Mouse (Mus musculus) liver, embryonic 13.5 days (tissue): ENCODE measurements around the gene Mapk9. TPM values are rescaled to one million over a fixed set of nuclear protein-coding genes. Genes with fewer than 3 reads are reported as not detected.
A peak's percentile ranks its signal among the peaks of the same experiment; 100 is the strongest.

ENCODE experiments used
- ATAC-seq: fragments of 200-750 bp; cut with Nextera tagmentation; 2 replicates; pipeline ENCODE4 v1.8.0; 2017; ENCODE audit warnings: low read depth, mild to moderate bottlenecking, moderate number of reproducible peaks, moderate library complexity
- DNase-seq: peaks from one replicate; pipeline ENCODE4 v3.0.0; 2022
- H3K27ac ChIP-seq: fragments of 300-500 bp; sonication (generic); 2 replicates; pipeline ENCODE4 v1.5.1; 2015; ENCODE audit warnings: moderate library complexity, mild to moderate bottlenecking, inconsistent platforms
- H3K27me3 ChIP-seq: fragments of 300-500 bp; sonication (generic); 2 replicates; pipeline ENCODE4 v1.6.1; 2015; ENCODE audit warnings: mild to moderate bottlenecking, inconsistent platforms
- H3K36me3 ChIP-seq: fragments of 300-500 bp; sonication (generic); 2 replicates; pipeline ENCODE4 v1.6.1; 2015; ENCODE audit warnings: mild to moderate bottlenecking, inconsistent platforms
- H3K4me1 ChIP-seq: fragments of 300-500 bp; sonication (generic); replicated peaks from 2 replicates; pipeline ENCODE4 v1.6.1; 2015; ENCODE audit warnings: inconsistent platforms
- H3K4me2 ChIP-seq: fragments of 300-500 bp; sonication (generic); 2 replicates; pipeline ENCODE4 v1.6.1; 2015; ENCODE audit warnings: inconsistent platforms, mild to moderate bottlenecking, moderate library complexity
- H3K4me3 ChIP-seq: fragments of 300-500 bp; sonication (generic); replicated peaks from 2 replicates; pipeline ENCODE4 v1.5.1; 2015; ENCODE audit warnings: mild to moderate bottlenecking, inconsistent platforms
- H3K9ac ChIP-seq: fragments of 300-500 bp; sonication (generic); 2 replicates; pipeline ENCODE4 v1.6.1; 2015; ENCODE audit warnings: mild to moderate bottlenecking, inconsistent platforms
- H3K9me3 ChIP-seq: fragments of 300-500 bp; sonication (generic); replicated peaks from 2 replicates; pipeline ENCODE4 v1.6.1; 2016; ENCODE audit warnings: inconsistent platforms
- WGBS: fragments of 180-500 bp; shearing (Covaris S2); methylation state at CpG from one replicate; pipeline ENCODE4 v1.1.7; 2015; ENCODE audit not compliant: insufficient replicate concordance; 5-methylcytosine and 5-hydroxymethylcytosine counted together
- polyA plus RNA-seq: library from polyadenylated mRNA; unstranded; fragments of >200 nt; fragmentation: Nextera tagmentation; extraction: Ambion mirVana; gene quantifications from 2 replicates; pipeline ENCODE4 v1.2.1, GENCODE M21; 2015

Gene Mapk9
- polyA plus RNA-seq, 1 experiment from 2014 or later = 21.6 TPM

GRCm38 (mm10) chr11:49840666-49841065 lies 5.9 kb upstream of the Mapk9 start:
- H3K9ac ChIP-seq = no peak overlapping the region
- no peak for ATAC-seq
- H3K4me3 ChIP-seq = no peak overlapping the region
- no peaks in the 10 kb centered on the region for H3K9me3 ChIP-seq
- 76% methylated on average over 1 of the region's 1 CpGs for WGBS
- no peak overlapping the region for H3K4me2 ChIP-seq
- no peaks in the 10 kb centered on the region for H3K27me3 ChIP-seq
- no peak for DNase-seq
- H3K27ac ChIP-seq = no peak overlapping the region
- H3K4me1 ChIP-seq = peaks cover 34% of the 10 kb centered on the region
- no peaks in the 10 kb centered on the region for H3K36me3 ChIP-seq

GRCm38 (mm10) chr11:49841886-49842285 lies 4.7 kb upstream of the Mapk9 start:
- peaks cover 41% of the 10 kb centered on the region for H3K4me1 ChIP-seq
- DNase-seq (no peak), ATAC-seq (no peak)
- no peak overlapping the region for H3K9ac ChIP-seq
- H3K9me3 ChIP-seq = no peaks in the 10 kb centered on the region
- H3K4me2 ChIP-seq = no peak overlapping the region
- H3K27me3 ChIP-seq = no peaks in the 10 kb centered on the region
- no peak overlapping the region for H3K4me3 ChIP-seq
- no peaks in the 10 kb centered on the region for H3K36me3 ChIP-seq
- no peak overlapping the region for H3K27ac ChIP-seq
- WGBS = 56% methylated on average over 1 of the region's 1 CpGs

- Histone ChIP-seq H3K27me3 (no peaks in the 10 kb centered on the region), H3K9ac (no peak overlapping the region), H3K36me3 (no peaks in the 10 kb centered on the region), H3K4me3 (no peak overlapping the region), H3K27ac (no peak overlapping the region), H3K4me1 (peaks cover 49% of the 10 kb centered on the region), H3K9me3 (no peaks in the 10 kb centered on the region), H3K4me2 (no peak overlapping the region)
- no peak for DNase-seq
- no peak for ATAC-seq
- 19% methylated on average over 3 of the region's 3 CpGs for WGBS
These were observed 3.8 kb upstream of the Mapk9 start for GRCm38 (mm10) chr11:49842718-49843117.

GRCm38 (mm10) chr11:49844311-49844710 lies 2.2 kb upstream of the Mapk9 start:
- no peak for ATAC-seq
- Histone ChIP-seq H3K27ac (no peak overlapping the region), H3K36me3 (no peaks in the 10 kb centered on the region), H3K4me2 (no peak overlapping the region), H3K4me3 (no peak overlapping the region), H3K9ac (no peak overlapping the region), H3K4me1 (peaks cover 60% of the 10 kb centered on the region), H3K27me3 (no peaks in the 10 kb centered on the region), H3K9me3 (no peaks in the 10 kb centered on the region)
- WGBS = 75% methylated on average over 10 of the region's 10 CpGs
- no peak for DNase-seq

GRCm38 (mm10) chr11:49844969-49845368 lies 1.6 kb upstream of the Mapk9 start:
- DNase-seq = peak; percentile 57
- no peak overlapping the region for H3K4me3 ChIP-seq
- H3K27ac ChIP-seq = no peak overlapping the region
- no peak overlapping the region for H3K4me2 ChIP-seq
- ATAC-seq = no peak
- WGBS = 30% methylated on average over 3 of the region's 3 CpGs
- H3K36me3 ChIP-seq = peaks cover 3% of the 10 kb centered on the region
- H3K4me1 ChIP-seq = peaks cover 60% of the 10 kb centered on the region
- H3K9ac ChIP-seq = no peak overlapping the region
- H3K9me3 ChIP-seq = no peaks in the 10 kb centered on the region
- H3K27me3 ChIP-seq = no peaks in the 10 kb centered on the region

- ATAC-seq = no peak
- Histone ChIP-seq H3K4me2 (peak overlapping the region; percentile 96), H3K9me3 (no peaks in the 10 kb centered on the region), H3K27me3 (no peaks in the 10 kb centered on the region), H3K4me1 (peaks cover 54% of the 10 kb centered on the region), H3K4me3 (peak overlapping the region; percentile 91), H3K9ac (peak overlapping the region; percentile 72), H3K27ac (peak overlapping the region; percentile 91; the same call in 1 of the 2 replicates), H3K36me3 (peaks cover 13% of the 10 kb centered on the region)
- no peak for DNase-seq
- 27% methylated on average over 11 of the region's 11 CpGs for WGBS
These were observed 593 bp upstream of the Mapk9 start for GRCm38 (mm10) chr11:49845958-49846357.

- ATAC-seq = no peak
- H3K4me2 ChIP-seq = peak overlapping the region; percentile 96
- 4% methylated on average over 29 of the region's 29 CpGs for WGBS
- peak; percentile 20 for DNase-seq
- peak overlapping the region; percentile 95 for H3K9ac ChIP-seq
- no peaks in the 10 kb centered on the region for H3K27me3 ChIP-seq
- peaks cover 15% of the 10 kb centered on the region for H3K36me3 ChIP-seq
- H3K27ac ChIP-seq = peak overlapping the region; percentile 91
- peak overlapping the region; percentile 91 for H3K4me3 ChIP-seq
- no peaks in the 10 kb centered on the region for H3K9me3 ChIP-seq
- H3K4me1 ChIP-seq = peaks cover 42% of the 10 kb centered on the region
These were observed 690 bp downstream of the Mapk9 start for GRCm38 (mm10) chr11:49847071-49847810.

GRCm38 (mm10) chr11:49847811-49848078 lies 1.2 kb downstream of the Mapk9 start:
- DNase-seq = no peak
- peak overlapping the region; percentile 96 for H3K4me2 ChIP-seq
- H3K4me1 ChIP-seq = peaks cover 42% of the 10 kb centered on the region
- peak overlapping the region; percentile 91 for H3K27ac ChIP-seq
- ATAC-seq = no peak
- peak overlapping the region; percentile 95 for H3K9ac ChIP-seq
- H3K27me3 ChIP-seq = no peaks in the 10 kb centered on the region
- peaks cover 15% of the 10 kb centered on the region for H3K36me3 ChIP-seq
- 21% methylated on average over 2 of the region's 2 CpGs for WGBS
- H3K4me3 ChIP-seq = peak overlapping the region; percentile 91
- H3K9me3 ChIP-seq = no peaks in the 10 kb centered on the region

GRCm38 (mm10) chr11:49848080-49848815 lies 1.7 kb downstream of the Mapk9 start:
- Histone ChIP-seq H3K27ac (peak overlapping the region; percentile 91), H3K9me3 (no peaks in the 10 kb centered on the region), H3K4me1 (peaks cover 39% of the 10 kb centered on the region), H3K9ac (peak overlapping the region; percentile 95), H3K36me3 (peaks cover 15% of the 10 kb centered on the region), H3K27me3 (no peaks in the 10 kb centered on the region), H3K4me2 (peak overlapping the region; percentile 96), H3K4me3 (peak overlapping the region; percentile 91)
- ATAC-seq (no peak), DNase-seq (no peak)
- 36% methylated on average over 4 of the region's 4 CpGs for WGBS

- ATAC-seq = no peak
- no peak overlapping the region for H3K9ac ChIP-seq
- no peak overlapping the region for H3K4me2 ChIP-seq
- no peaks in the 10 kb centered on the region for H3K27me3 ChIP-seq
- peaks cover 41% of the 10 kb centered on the region for H3K4me1 ChIP-seq
- H3K4me3 ChIP-seq = no peak overlapping the region
- peaks cover 27% of the 10 kb centered on the region for H3K36me3 ChIP-seq
- no peaks in the 10 kb centered on the region for H3K9me3 ChIP-seq
- 84% methylated on average over 7 of the region's 7 CpGs for WGBS
- no peak overlapping the region for H3K27ac ChIP-seq
- no peak for DNase-seq
These were observed 3.8 kb downstream of the Mapk9 start for GRCm38 (mm10) chr11:49850331-49850730.

- Histone ChIP-seq H3K9ac (no peak overlapping the region), H3K4me2 (no peak overlapping the region), H3K4me1 (peaks cover 40% of the 10 kb centered on the region), H3K36me3 (peaks cover 26% of the 10 kb centered on the region), H3K27me3 (no peaks in the 10 kb centered on the region), H3K27ac (no peak overlapping the region), H3K9me3 (no peaks in the 10 kb centered on the region), H3K4me3 (no peak overlapping the region)
- 72% methylated on average over 5 of the region's 5 CpGs for WGBS
- DNase-seq (no peak), ATAC-seq (no peak)
These were observed 8.6 kb downstream of the Mapk9 start for GRCm38 (mm10) chr11:49855144-49855543.

- Histone ChIP-seq H3K27me3 (no peaks in the 10 kb centered on the region), H3K9ac (no peak overlapping the region), H3K9me3 (no peaks in the 10 kb centered on the region), H3K36me3 (peaks cover 20% of the 10 kb centered on the region), H3K4me1 (peaks cover 66% of the 10 kb centered on the region), H3K4me2 (no peak overlapping the region), H3K27ac (no peak overlapping the region), H3K4me3 (no peak overlapping the region)
- WGBS = 66% methylated on average over 4 of the region's 4 CpGs
- no peak for DNase-seq
- no peak for ATAC-seq
These were observed 14.6 kb downstream of the Mapk9 start for GRCm38 (mm10) chr11:49861139-49861538.
